Mouse (Mus musculus): ENCODE data around the gene Chsy1. TPM values are rescaled to one million over a fixed set of nuclear protein-coding genes. Genes with fewer than 3 reads are reported as not detected.

Gene Chsy1
- polyA plus RNA-seq, 1 experiment from 2014 or later, result 6.1 TPM

- H3K4me2 ChIP-seq (replicated peaks; ENCODE audit: low read depth), result no peak overlapping the region
- no peak overlapping the region for H3K27ac ChIP-seq (replicated peaks)
- no peak for DNase-seq (ENCODE audit: low spot score)
- no peaks in the 10 kb centered on the region for H3K36me3 ChIP-seq (ENCODE audit: control insufficient read depth, insufficient read depth, low read length)
- no peak overlapping the region for H3K4me3 ChIP-seq (ENCODE audit: low read depth, low read length)
- ATAC-seq (ENCODE audit: low FRiP score, low TSS enrichment), result no peak
- TF ChIP-seq EP300 (optimal IDR thresholded peaks at IDR 0.05) (no peak), CTCF (IDR thresholded peaks at IDR 0.05; ENCODE audit: low read depth) (no peak)
- 0 out of 2 replicates have a peak, but pooled peaks cover 6% of the 10 kb centered on the region for H3K4me1 ChIP-seq (replicated peaks; ENCODE audit: control insufficient read depth, insufficient read depth)
- H3K9ac ChIP-seq (ENCODE audit: low read length), result no peak overlapping the region
- H3K9me3 ChIP-seq (ENCODE audit: control insufficient read depth, low read length), result no peaks in the 10 kb centered on the region
- no peaks in the 10 kb centered on the region for H3K27me3 ChIP-seq (ENCODE audit: control insufficient read depth, insufficient read depth, low read length)
- WGBS, result 49% methylated on average over 4 of the region's 4 CpGs
Measured at GRCm38 (mm10) chr7:66105771-66106170, 3.5 kb upstream of the Chsy1 start.

DNA sequence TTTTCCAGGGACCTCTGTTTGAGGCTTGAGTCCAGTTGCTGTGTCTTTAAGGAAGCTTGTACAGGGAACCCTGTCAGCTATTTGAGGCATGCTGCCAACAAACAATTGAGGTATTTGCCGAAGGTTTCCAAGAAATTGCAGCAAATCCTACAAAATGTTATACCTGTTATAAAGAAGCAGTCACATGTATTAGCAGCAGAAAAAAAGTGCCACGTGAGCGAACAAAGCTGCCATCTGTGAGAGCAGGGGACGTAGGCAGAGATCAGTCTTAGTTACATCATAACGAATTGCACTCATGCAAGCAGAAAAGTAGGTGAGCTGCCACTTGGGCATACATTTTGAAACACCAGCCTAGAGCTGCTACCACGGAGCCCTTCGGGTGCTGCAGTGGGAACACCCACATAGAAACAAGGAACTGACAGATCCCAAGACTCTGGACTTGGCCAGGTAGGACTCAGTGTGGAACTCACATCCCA lies 2.7 kb upstream of the Chsy1 start:
- DNase-seq (ENCODE audit: low spot score) (peak; percentile 48), ATAC-seq (ENCODE audit: low FRiP score, low TSS enrichment) (no peak)
- WGBS, result 35% methylated on average over 7 of the region's 7 CpGs
- Histone ChIP-seq H3K4me1 (replicated peaks; ENCODE audit: control insufficient read depth, insufficient read depth) (0 out of 2 replicates have a peak, but pooled peaks cover 6% of the 10 kb centered on the region), H3K27me3 (ENCODE audit: control insufficient read depth, insufficient read depth, low read length) (no peaks in the 10 kb centered on the region), H3K4me3 (ENCODE audit: low read depth, low read length) (no peak overlapping the region), H3K9me3 (ENCODE audit: control insufficient read depth, low read length) (no peaks in the 10 kb centered on the region), H3K9ac (ENCODE audit: low read length) (no peak overlapping the region), H3K36me3 (ENCODE audit: control insufficient read depth, insufficient read depth, low read length) (no peaks in the 10 kb centered on the region), H3K4me2 (replicated peaks; ENCODE audit: low read depth) (no peak overlapping the region), H3K27ac (replicated peaks) (no peak overlapping the region)
- TF ChIP-seq CTCF (IDR thresholded peaks at IDR 0.05; ENCODE audit: low read depth) (no peak), EP300 (optimal IDR thresholded peaks at IDR 0.05) (no peak)

DNA sequence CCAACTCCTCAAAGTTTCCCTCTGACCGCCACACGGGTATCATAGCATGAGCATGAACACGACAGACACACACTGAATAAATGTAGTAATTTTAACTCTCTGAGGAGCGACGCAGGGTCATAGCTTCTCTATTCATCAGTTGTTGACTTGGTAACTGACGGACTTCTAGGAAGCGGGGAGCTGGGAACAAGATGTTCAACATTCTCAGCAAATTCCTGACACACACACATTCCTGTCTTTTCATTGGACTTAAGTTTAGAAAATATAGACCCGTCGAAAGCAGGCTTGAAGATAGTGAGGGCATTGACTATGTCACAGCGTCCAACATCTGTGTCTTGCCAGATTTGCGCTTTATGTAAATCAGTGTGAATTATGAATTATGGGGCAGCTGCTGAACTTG lies 2.1 kb upstream of the Chsy1 start:
- ATAC-seq (ENCODE audit: low FRiP score, low TSS enrichment) (no peak), DNase-seq (ENCODE audit: low spot score) (no peak)
- H3K9ac ChIP-seq (ENCODE audit: low read length), result no peak overlapping the region
- TF ChIP-seq CTCF (IDR thresholded peaks at IDR 0.05; ENCODE audit: low read depth) (no peak), EP300 (optimal IDR thresholded peaks at IDR 0.05) (no peak)
- H3K27me3 ChIP-seq (ENCODE audit: control insufficient read depth, insufficient read depth, low read length), result no peaks in the 10 kb centered on the region
- no peaks in the 10 kb centered on the region for H3K9me3 ChIP-seq (ENCODE audit: control insufficient read depth, low read length)
- H3K4me3 ChIP-seq (ENCODE audit: low read depth, low read length), result no peak overlapping the region
- no peak overlapping the region for H3K27ac ChIP-seq (replicated peaks)
- 49% methylated on average over 11 of the region's 11 CpGs for WGBS
- H3K4me2 ChIP-seq (replicated peaks; ENCODE audit: low read depth), result no peak overlapping the region
- H3K36me3 ChIP-seq (ENCODE audit: control insufficient read depth, insufficient read depth, low read length), result no peaks in the 10 kb centered on the region
- 0 out of 2 replicates have a peak, but pooled peaks cover 6% of the 10 kb centered on the region for H3K4me1 ChIP-seq (replicated peaks; ENCODE audit: control insufficient read depth, insufficient read depth)

- H3K4me3 ChIP-seq (ENCODE audit: low read depth, low read length), result no peak overlapping the region
- H3K9ac ChIP-seq (ENCODE audit: low read length), result no peak overlapping the region
- no peak overlapping the region for H3K4me2 ChIP-seq (replicated peaks; ENCODE audit: low read depth)
- TF ChIP-seq EP300 (optimal IDR thresholded peaks at IDR 0.05) (no peak), CTCF (IDR thresholded peaks at IDR 0.05; ENCODE audit: low read depth) (peak; percentile 66)
- H3K9me3 ChIP-seq (ENCODE audit: control insufficient read depth, low read length), result no peaks in the 10 kb centered on the region
- DNase-seq (ENCODE audit: low spot score), result no peak
- H3K27ac ChIP-seq (replicated peaks), result no peak overlapping the region
- 0 out of 2 replicates have a peak, but pooled peaks cover 6% of the 10 kb centered on the region for H3K4me1 ChIP-seq (replicated peaks; ENCODE audit: control insufficient read depth, insufficient read depth)
- H3K36me3 ChIP-seq (ENCODE audit: control insufficient read depth, insufficient read depth, low read length), result no peaks in the 10 kb centered on the region
- no peak for ATAC-seq (ENCODE audit: low FRiP score, low TSS enrichment)
- WGBS, result 12% methylated on average over 7 of the region's 7 CpGs
- H3K27me3 ChIP-seq (ENCODE audit: control insufficient read depth, insufficient read depth, low read length), result no peaks in the 10 kb centered on the region
Measured at GRCm38 (mm10) chr7:66107930-66108329, 1.4 kb upstream of the Chsy1 start.

DNA sequence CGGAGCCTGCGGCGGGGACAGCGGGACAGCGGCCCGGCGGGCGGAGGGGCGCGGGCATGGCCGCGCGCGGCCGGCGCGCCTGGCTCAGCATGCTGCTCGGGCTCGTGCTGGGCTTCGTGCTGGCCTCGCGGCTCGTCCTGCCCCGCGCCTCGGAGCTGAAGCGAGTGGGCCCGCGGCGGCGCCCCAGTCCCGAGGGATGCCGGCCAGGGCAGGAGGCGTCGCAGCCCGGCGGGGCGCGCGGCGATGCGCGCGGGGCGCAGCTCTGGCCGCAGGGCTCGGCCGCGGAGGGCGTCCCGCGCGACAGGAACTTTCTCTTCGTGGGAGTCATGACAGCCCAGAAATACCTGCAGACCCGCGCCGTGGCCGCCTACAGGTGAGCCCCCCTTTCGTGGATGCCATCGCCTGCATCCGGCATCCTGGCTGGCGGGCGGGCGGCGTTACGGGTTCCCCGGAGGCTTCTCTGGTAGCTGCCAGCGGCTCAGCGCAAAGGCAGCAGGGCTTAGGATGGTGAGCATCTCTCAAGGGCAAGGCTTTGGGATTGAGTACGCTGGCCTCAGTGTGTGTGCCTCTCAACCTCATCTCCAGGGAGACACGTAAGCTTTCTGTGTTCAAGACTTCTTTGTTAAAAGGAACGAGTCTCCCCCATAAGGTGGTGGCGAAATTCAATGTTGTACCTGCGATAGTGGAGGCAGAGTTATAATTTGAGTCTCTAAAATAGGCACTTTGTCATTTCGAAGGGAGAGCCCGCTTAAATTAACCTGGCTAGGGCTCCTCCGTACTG lies 730 bp downstream of the Chsy1 start:
- under 1% methylated on average over 41 of the region's 77 CpGs for WGBS
- peak overlapping the region; percentile 90 for H3K9ac ChIP-seq (ENCODE audit: low read length)
- ATAC-seq (ENCODE audit: low FRiP score, low TSS enrichment) (no peak; the same call in none of the 2 replicates), DNase-seq (ENCODE audit: low spot score) (peak; percentile 49)
- H3K4me1 ChIP-seq (replicated peaks; ENCODE audit: control insufficient read depth, insufficient read depth), result 0 out of 2 replicates have a peak, but pooled peaks cover 6% of the 10 kb centered on the region
- H3K27me3 ChIP-seq (ENCODE audit: control insufficient read depth, insufficient read depth, low read length), result no peaks in the 10 kb centered on the region
- peak overlapping the region; percentile 88 for H3K27ac ChIP-seq (replicated peaks)
- H3K9me3 ChIP-seq (ENCODE audit: control insufficient read depth, low read length), result no peaks in the 10 kb centered on the region
- peak overlapping the region; percentile 95 for H3K4me2 ChIP-seq (replicated peaks; ENCODE audit: low read depth)
- peak overlapping the region; percentile 74 for H3K4me3 ChIP-seq (ENCODE audit: low read depth, low read length)
- TF ChIP-seq CTCF (IDR thresholded peaks at IDR 0.05; ENCODE audit: low read depth) (no peak), EP300 (optimal IDR thresholded peaks at IDR 0.05) (no peak)
- no peaks in the 10 kb centered on the region for H3K36me3 ChIP-seq (ENCODE audit: control insufficient read depth, insufficient read depth, low read length)

GRCm38 (mm10) chr7:66110636-66111112 lies 1.4 kb downstream of the Chsy1 start:
- Histone ChIP-seq H3K27ac (replicated peaks) (no peak overlapping the region), H3K4me1 (replicated peaks; ENCODE audit: control insufficient read depth, insufficient read depth) (0 out of 2 replicates have a peak, but pooled peaks cover 7% of the 10 kb centered on the region), H3K9ac (ENCODE audit: low read length) (peak overlapping the region; percentile 90), H3K4me2 (replicated peaks; ENCODE audit: low read depth) (peak overlapping the region; percentile 95), H3K27me3 (ENCODE audit: control insufficient read depth, insufficient read depth, low read length) (no peaks in the 10 kb centered on the region), H3K9me3 (ENCODE audit: control insufficient read depth, low read length) (no peaks in the 10 kb centered on the region), H3K4me3 (ENCODE audit: low read depth, low read length) (peak overlapping the region; percentile 74), H3K36me3 (ENCODE audit: control insufficient read depth, insufficient read depth, low read length) (no peaks in the 10 kb centered on the region)
- WGBS, result 2% methylated on average over 10 of the region's 10 CpGs
- ATAC-seq (ENCODE audit: low FRiP score, low TSS enrichment) (no peak), DNase-seq (ENCODE audit: low spot score) (peak; percentile 31)
- TF ChIP-seq EP300 (optimal IDR thresholded peaks at IDR 0.05) (no peak), CTCF (IDR thresholded peaks at IDR 0.05; ENCODE audit: low read depth) (no peak)

All from stomach, postnatal 0 days (tissue).